Mouse (Mus musculus) intestine, embryonic 15.5 days (tissue): ENCODE data around the gene Ccdc92b. TPM values are rescaled to one million over a fixed set of nuclear protein-coding genes. Genes with fewer than 3 reads are reported as not detected.

Experiments
- ATAC-seq: fragments of 200-750 bp; cut with Nextera tagmentation; 2 replicates; pipeline ENCODE4 v1.8.0; 2017; ENCODE audit warnings: moderate TSS enrichment, moderate library complexity
- H3K27ac ChIP-seq: fragments of 300-500 bp; sonication (generic); 2 replicates; pipeline ENCODE4 v1.5.1; 2015; ENCODE audit warnings: mild to moderate bottlenecking, inconsistent platforms
- H3K27me3 ChIP-seq: fragments of 300-500 bp; sonication (generic); replicated peaks from 2 replicates; pipeline ENCODE4 v1.6.1; 2015; ENCODE audit warnings: inconsistent platforms
- H3K36me3 ChIP-seq: fragments of 300-500 bp; sonication (generic); 2 replicates; pipeline ENCODE4 v1.6.1; 2015; ENCODE audit warnings: inconsistent platforms
- H3K4me1 ChIP-seq: fragments of 300-500 bp; sonication (generic); replicated peaks from 2 replicates; pipeline ENCODE4 v1.6.1; 2015; ENCODE audit warnings: inconsistent platforms
- H3K4me2 ChIP-seq: fragments of 300-500 bp; sonication (generic); replicated peaks from 2 replicates; pipeline ENCODE4 v1.6.1; 2015; ENCODE audit warnings: mild to moderate bottlenecking, inconsistent platforms
- H3K4me3 ChIP-seq: fragments of 300-500 bp; sonication (generic); replicated peaks from 2 replicates; pipeline ENCODE4 v1.5.1; 2015; ENCODE audit warnings: inconsistent platforms
- H3K9ac ChIP-seq: fragments of 300-500 bp; sonication (generic); 2 replicates; pipeline ENCODE4 v1.6.1; 2015; ENCODE audit warnings: inconsistent platforms
- H3K9me3 ChIP-seq: fragments of 300-500 bp; sonication (generic); 2 replicates; pipeline ENCODE4 v1.6.1; 2016; ENCODE audit warnings: inconsistent platforms
- WGBS: fragments of 180-500 bp; shearing (Covaris S2); methylation state at CpG from one replicate; pipeline ENCODE4 v1.1.7; 2015; 5-methylcytosine and 5-hydroxymethylcytosine counted together
- polyA plus RNA-seq: library from polyadenylated mRNA; unstranded; fragments of >200 nt; fragmentation: Nextera tagmentation; extraction: Ambion mirVana; gene quantifications from 2 replicates; pipeline ENCODE4 v1.2.1, GENCODE M21; 2015

Ccdc92b gene
- polyA plus RNA-seq, 1 experiment from 2014 or later = 0.52 TPM

DNA sequence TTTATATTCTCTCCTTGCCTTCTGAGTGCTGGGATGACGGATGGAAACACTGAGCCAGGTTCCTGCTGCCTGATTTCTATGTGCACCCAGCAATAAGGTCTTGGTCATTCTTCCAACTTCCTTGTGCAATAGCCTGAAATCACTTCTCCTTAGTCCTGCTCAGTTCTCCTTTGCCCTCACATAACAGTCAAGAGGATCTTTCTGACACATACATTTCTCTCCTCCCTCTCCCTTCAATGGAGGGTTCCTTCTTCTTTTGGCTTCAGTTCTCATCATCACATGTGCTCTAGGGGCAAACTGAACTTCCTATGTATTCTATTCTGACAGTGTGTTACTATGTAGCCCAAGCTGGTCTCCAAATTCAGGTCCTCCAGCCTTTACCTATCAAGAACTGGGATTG is 28.6 kb downstream of the Ccdc92b start:
- H3K4me1 ChIP-seq = peaks cover 28% of the 10 kb centered on the region
- no peaks in the 10 kb centered on the region for H3K36me3 ChIP-seq
- no peaks in the 10 kb centered on the region for H3K9me3 ChIP-seq
- H3K4me2 ChIP-seq = 0 out of 2 replicates have a peak overlapping the region, but pooled peaks have one; percentile 86
- H3K9ac ChIP-seq = no peak overlapping the region
- peak overlapping the region; percentile 42 for H3K27ac ChIP-seq
- WGBS = 86% methylated on average over 1 of the region's 1 CpGs
- no peak for ATAC-seq
- H3K27me3 ChIP-seq = no peaks in the 10 kb centered on the region
- H3K4me3 ChIP-seq = no peak overlapping the region

DNA sequence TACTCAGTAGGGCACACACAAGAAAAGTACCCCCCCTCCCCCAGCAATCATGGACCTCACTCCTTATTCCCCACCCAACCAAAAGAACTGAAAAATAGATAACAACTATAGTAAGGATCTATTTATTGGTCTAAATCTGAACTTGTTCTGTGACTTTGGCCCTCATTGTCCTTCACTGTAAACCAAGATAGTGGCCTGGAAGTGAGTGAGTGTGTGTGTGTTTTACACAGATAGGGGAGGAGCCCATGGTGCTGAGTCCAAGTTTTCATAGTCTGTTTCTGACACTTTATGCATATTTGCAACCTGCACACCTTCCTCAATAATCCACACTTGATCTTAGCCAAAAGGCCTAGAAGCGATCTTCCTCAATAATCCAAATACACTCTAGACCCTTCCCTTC is 29.3 kb downstream of the Ccdc92b start:
- no peaks in the 10 kb centered on the region for H3K27me3 ChIP-seq
- peak overlapping the region; percentile 86 for H3K4me2 ChIP-seq
- no peaks in the 10 kb centered on the region for H3K36me3 ChIP-seq
- H3K9me3 ChIP-seq = no peaks in the 10 kb centered on the region
- 0% methylated on average over 1 of the region's 1 CpGs for WGBS
- H3K4me1 ChIP-seq = peaks cover 35% of the 10 kb centered on the region
- 0 out of 2 replicates have a peak overlapping the region, but pooled peaks have one; percentile 9 for H3K9ac ChIP-seq
- peak; percentile 33 for ATAC-seq
- peak overlapping the region; percentile 96 for H3K4me3 ChIP-seq
- H3K27ac ChIP-seq = peak overlapping the region; percentile 42

- Histone ChIP-seq H3K4me3 (peak within 1 kb of the TSS; percentile 96), H3K9ac (peak within 1 kb of the TSS; percentile 93), H3K27ac (peak within 1 kb of the TSS; percentile 89), H3K27me3 (no peaks in the 10 kb centered on the region), H3K36me3 (no peaks in the 10 kb centered on the region), H3K9me3 (no peaks in the 10 kb centered on the region), H3K4me1 (peaks cover 35% of the 10 kb centered on the region), H3K4me2 (peak within 1 kb of the TSS; percentile 86)
- ATAC-seq = peak; percentile 90
- WGBS = under 1% methylated on average over 58 of the region's 58 CpGs
These were observed 29.8 kb downstream of the Ccdc92b start, which contains the start of gene Cluh for GRCm38 (mm10) chr11:74649095-74649646. Cluh (plus strand) TSS chr11:74649495.

GRCm38 (mm10) chr11:74649647-74650551 is 30.5 kb downstream of the Ccdc92b start:
- ATAC-seq = peak; percentile 80
- Histone ChIP-seq H3K9me3 (no peaks in the 10 kb centered on the region), H3K36me3 (no peaks in the 10 kb centered on the region), H3K4me3 (peak overlapping the region; percentile 96), H3K27ac (peak overlapping the region; percentile 89), H3K9ac (peak overlapping the region; percentile 93), H3K27me3 (no peaks in the 10 kb centered on the region), H3K4me2 (peak overlapping the region; percentile 86), H3K4me1 (peaks cover 35% of the 10 kb centered on the region)
- WGBS = under 1% methylated on average over 53 of the region's 53 CpGs

DNA sequence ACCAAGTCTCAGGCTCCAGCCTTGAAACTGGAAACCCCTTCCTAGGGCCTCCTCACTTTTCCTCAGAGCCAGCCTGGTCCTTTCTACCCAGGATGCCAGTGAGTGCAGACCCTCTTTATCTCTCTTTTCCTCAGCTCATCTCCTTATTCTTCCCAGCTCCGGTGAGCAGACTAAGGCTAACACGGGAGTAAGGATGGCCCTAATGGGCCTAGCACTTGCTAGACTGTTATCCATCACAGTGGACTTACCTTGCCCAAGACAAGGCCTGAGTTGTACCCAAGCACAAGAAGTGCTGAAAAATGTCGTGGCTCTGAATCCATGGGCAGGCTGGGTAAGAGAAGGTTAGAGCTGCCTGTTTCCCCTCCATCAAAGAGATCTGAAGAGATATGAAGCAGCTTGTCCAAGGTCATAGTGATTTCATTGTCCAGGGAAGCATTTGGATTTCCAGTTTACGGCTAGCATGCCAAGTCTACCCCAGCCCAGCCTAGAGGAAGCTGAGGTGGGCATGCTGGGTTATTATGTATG is 31.2 kb downstream of the Ccdc92b start:
- peak overlapping the region; percentile 96 for H3K4me3 ChIP-seq
- H3K9ac ChIP-seq = peak overlapping the region; percentile 93
- no peaks in the 10 kb centered on the region for H3K9me3 ChIP-seq
- peak overlapping the region; percentile 86 for H3K4me2 ChIP-seq
- no peaks in the 10 kb centered on the region for H3K36me3 ChIP-seq
- H3K27me3 ChIP-seq = no peaks in the 10 kb centered on the region
- 43% methylated on average over 4 of the region's 4 CpGs for WGBS
- H3K27ac ChIP-seq = peak overlapping the region; percentile 89; the same call in 1 of the 2 replicates
- ATAC-seq = no peak
- H3K4me1 ChIP-seq = peaks cover 35% of the 10 kb centered on the region

DNA sequence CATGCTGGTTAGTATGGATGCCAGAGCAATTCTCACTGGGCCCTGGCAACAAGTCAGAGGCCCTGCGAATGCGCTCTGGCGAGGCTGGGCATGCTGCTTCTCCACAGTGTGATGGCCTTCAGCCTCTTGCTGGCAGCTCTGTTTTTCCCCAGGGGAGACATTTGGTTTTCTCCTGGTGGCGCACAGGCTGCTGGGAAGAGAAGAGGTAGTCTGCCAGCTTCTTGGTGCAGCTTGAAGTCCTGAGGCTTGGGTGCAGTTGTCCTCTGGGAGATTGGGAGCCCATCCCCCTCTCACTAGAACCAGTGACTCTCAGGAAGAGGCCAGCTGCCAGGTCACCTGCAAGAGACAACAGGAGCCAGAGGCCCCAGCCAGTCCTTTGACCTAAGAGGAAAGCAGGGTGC is 33.4 kb downstream of the Ccdc92b start:
- WGBS = 81% methylated on average over 4 of the region's 4 CpGs
- no peak for ATAC-seq
- Histone ChIP-seq H3K27ac (no peak overlapping the region), H3K27me3 (no peaks in the 10 kb centered on the region), H3K4me3 (no peak overlapping the region), H3K4me1 (peaks cover 35% of the 10 kb centered on the region), H3K9ac (0 out of 2 replicates have a peak overlapping the region, but pooled peaks have one; percentile 15), H3K4me2 (peak overlapping the region; percentile 7), H3K36me3 (peaks cover 10% of the 10 kb centered on the region), H3K9me3 (no peaks in the 10 kb centered on the region)

DNA sequence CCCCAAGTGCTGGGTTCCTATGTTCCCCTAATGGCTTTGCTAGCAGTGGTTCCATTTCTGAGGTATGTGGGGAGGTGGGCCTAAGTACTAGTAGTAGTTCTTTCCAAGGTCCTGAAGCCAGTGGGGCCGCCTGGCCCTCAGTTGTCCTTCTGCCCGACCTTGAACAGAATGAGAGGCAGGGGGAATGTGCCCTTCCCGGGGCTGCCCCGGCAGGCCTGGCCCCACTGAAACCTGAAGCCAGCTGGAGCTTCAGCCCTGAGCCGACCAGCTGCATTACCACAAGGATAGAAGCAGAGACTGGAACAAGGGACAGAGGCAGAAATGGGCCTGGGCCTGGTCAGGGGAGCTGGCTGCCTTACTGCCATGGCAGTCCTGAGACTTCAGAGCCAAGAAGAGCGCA is 34.0 kb downstream of the Ccdc92b start:
- peak overlapping the region; percentile 7; the same call in 1 of the 2 replicates for H3K4me2 ChIP-seq
- ATAC-seq = no peak
- WGBS = 44% methylated on average over 6 of the region's 6 CpGs

GRCm38 (mm10) chr11:74655941-74656340 is 36.5 kb downstream of the Ccdc92b start:
- no peak overlapping the region for H3K4me2 ChIP-seq
- H3K27me3 ChIP-seq = no peaks in the 10 kb centered on the region
- no peak overlapping the region for H3K4me3 ChIP-seq
- H3K9ac ChIP-seq = no peak overlapping the region
- 82% methylated on average over 3 of the region's 3 CpGs for WGBS
- peaks cover 38% of the 10 kb centered on the region for H3K36me3 ChIP-seq
- no peak overlapping the region for H3K27ac ChIP-seq
- no peaks in the 10 kb centered on the region for H3K9me3 ChIP-seq
- H3K4me1 ChIP-seq = peaks cover 26% of the 10 kb centered on the region
- no peak for ATAC-seq

More for the DNA sequence above, 34.0 kb downstream of the Ccdc92b start:
- 0 out of 2 replicates have a peak overlapping the region, but pooled peaks have one; percentile 15 for H3K9ac ChIP-seq
- no peak overlapping the region for H3K27ac ChIP-seq
- no peaks in the 10 kb centered on the region for H3K27me3 ChIP-seq
- H3K4me3 ChIP-seq = no peak overlapping the region
- H3K36me3 ChIP-seq = peaks cover 14% of the 10 kb centered on the region
- no peaks in the 10 kb centered on the region for H3K9me3 ChIP-seq
- peaks cover 35% of the 10 kb centered on the region for H3K4me1 ChIP-seq

DNA sequence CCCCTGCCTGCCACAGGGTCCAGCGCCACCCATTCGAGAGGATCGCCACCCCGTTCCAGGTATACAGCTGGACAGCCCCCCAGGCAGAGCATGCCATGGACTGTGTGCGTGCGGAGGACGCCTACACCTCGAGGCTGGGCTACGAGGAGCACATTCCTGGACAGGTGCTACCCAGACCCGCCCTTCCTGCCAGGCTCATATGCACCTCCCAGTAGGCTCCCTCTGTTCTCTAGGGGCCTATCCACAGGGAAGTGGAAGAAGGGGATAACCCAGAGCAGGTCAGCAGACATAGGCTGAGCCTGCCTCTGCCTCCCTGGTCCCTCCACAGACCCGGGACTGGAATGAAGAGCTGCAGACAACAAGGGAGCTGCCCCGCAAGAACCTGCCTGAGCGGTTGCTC is 40.9 kb downstream of the Ccdc92b start:
- H3K4me1 ChIP-seq = no peaks in the 10 kb centered on the region
- H3K36me3 ChIP-seq = peaks cover 71% of the 10 kb centered on the region
- no peaks in the 10 kb centered on the region for H3K9me3 ChIP-seq
- WGBS = 92% methylated on average over 13 of the region's 13 CpGs
- no peak overlapping the region for H3K9ac ChIP-seq
- no peaks in the 10 kb centered on the region for H3K27me3 ChIP-seq
- ATAC-seq = 0 out of 2 replicates have a peak, but pooled peaks have one; percentile 19
- no peak overlapping the region for H3K4me2 ChIP-seq
- no peak overlapping the region for H3K4me3 ChIP-seq
- no peak overlapping the region for H3K27ac ChIP-seq

- Histone ChIP-seq H3K27ac (no peak overlapping the region), H3K27me3 (no peaks in the 10 kb centered on the region), H3K4me1 (no peaks in the 10 kb centered on the region), H3K4me2 (no peak overlapping the region), H3K9ac (no peak overlapping the region), H3K9me3 (no peaks in the 10 kb centered on the region), H3K4me3 (no peak overlapping the region), H3K36me3 (peaks cover 84% of the 10 kb centered on the region)
- WGBS = 94% methylated on average over 19 of the region's 19 CpGs
- no peak for ATAC-seq
These were observed 42.2 kb downstream of the Ccdc92b start for GRCm38 (mm10) chr11:74661641-74662040.

GRCm38 (mm10) chr11:74662221-74662620 is 42.8 kb downstream of the Ccdc92b start:
- Histone ChIP-seq H3K4me2 (no peak overlapping the region), H3K9ac (no peak overlapping the region), H3K27me3 (no peaks in the 10 kb centered on the region), H3K9me3 (no peaks in the 10 kb centered on the region), H3K27ac (no peak overlapping the region), H3K4me1 (no peaks in the 10 kb centered on the region), H3K4me3 (no peak overlapping the region), H3K36me3 (peaks cover 86% of the 10 kb centered on the region)
- no peak for ATAC-seq
- 90% methylated on average over 6 of the region's 6 CpGs for WGBS

DNA sequence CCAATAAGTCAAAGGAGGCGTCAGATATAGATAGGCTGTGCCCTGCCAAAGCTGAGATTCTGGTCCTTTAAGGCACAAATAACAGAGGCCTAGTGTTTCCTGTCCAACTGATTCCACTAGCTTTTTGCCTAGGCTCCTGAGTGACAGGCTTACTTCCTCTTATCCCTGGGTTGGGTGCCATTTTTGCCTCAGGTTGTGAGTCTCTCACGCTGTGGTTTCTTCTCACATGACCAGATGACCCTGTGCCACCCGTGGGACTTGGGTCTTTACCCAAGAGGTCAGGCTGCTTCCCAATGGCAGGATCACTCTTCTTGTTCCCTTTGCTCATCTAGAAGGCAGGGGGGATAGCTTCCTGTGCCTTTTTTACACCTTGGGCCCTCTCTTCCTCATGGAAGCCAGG is 44.9 kb downstream of the Ccdc92b start:
- Histone ChIP-seq H3K9me3 (no peaks in the 10 kb centered on the region), H3K27ac (no peak overlapping the region), H3K4me1 (no peaks in the 10 kb centered on the region), H3K27me3 (no peaks in the 10 kb centered on the region), H3K9ac (no peak overlapping the region), H3K4me2 (no peak overlapping the region), H3K4me3 (no peak overlapping the region), H3K36me3 (peaks cover 83% of the 10 kb centered on the region)
- 82% methylated on average over 3 of the region's 3 CpGs for WGBS
- no peak for ATAC-seq
